In genomic region chr4:117013596-117013995, GRCm38 (mm10) we compare ENCODE assay signal across 27 mouse cellular contexts.
"Had no signal": no experiment of that assay in that cellular context is flagged by ENCODE, and none has a peak within 500 bp of the region (broad histone marks: within the 10 kb centered on the region; RNA-seq: fewer than 3 reads in every experiment).

No protein-coding gene starts in this region.

- H3K9ac ChIP-seq: heart, embryonic 12.5 days; hindbrain, embryonic 13.5 days; hindbrain, embryonic 15.5 days; intestine, embryonic 15.5 days; kidney, embryonic 15.5 days; limb, embryonic 13.5 days; limb, embryonic 15.5 days; liver, embryonic 12.5 days; liver, embryonic 14.5 days had no signal

- H3K4me2 ChIP-seq: heart, embryonic 12.5 days; hindbrain, embryonic 13.5 days; hindbrain, embryonic 15.5 days; intestine, embryonic 15.5 days; kidney, embryonic 15.5 days; limb, embryonic 13.5 days; limb, embryonic 15.5 days; liver, embryonic 12.5 days had no signal

- H3K27ac ChIP-seq: gastrocnemius, adult 2 months; heart, embryonic 10.5 days; hindbrain, embryonic 10.5 days; hindbrain, embryonic 13.5 days; hindbrain, embryonic 15.5 days; intestine, embryonic 15.5 days; kidney, embryonic 15.5 days; kidney, postnatal 0 days; limb, embryonic 13.5 days; limb, embryonic 15.5 days; liver, embryonic 12.5 days; liver, embryonic 14.5 days had no signal

- H3K4me3 ChIP-seq: gastrocnemius, adult 2 months; heart, embryonic 10.5 days; heart, embryonic 12.5 days; hindbrain, embryonic 10.5 days; hindbrain, embryonic 13.5 days; hindbrain, embryonic 15.5 days; intestine, embryonic 15.5 days; kidney, embryonic 15.5 days; limb, embryonic 13.5 days; limb, embryonic 15.5 days; liver, embryonic 12.5 days had no signal

- DNase-seq: gastrocnemius, adult 2 months; gastrocnemius, postnatal 10 days; gastrocnemius, postnatal 25 days; heart, adult 18-20 months; heart, postnatal 10 days; heart, postnatal 4 days; kidney, adult 2 months; kidney, adult 9 months; kidney, postnatal 14 days; kidney, postnatal 36 days; layer of hippocampus, adult 9-11 months; layer of hippocampus, postnatal 36 days; left cerebral cortex, postnatal 4 days had no signal

- H3K4me1 ChIP-seq: heart, embryonic 10.5 days; heart, embryonic 12.5 days; hindbrain, embryonic 10.5 days; hindbrain, embryonic 13.5 days; hindbrain, embryonic 15.5 days; intestine, embryonic 15.5 days; kidney, embryonic 15.5 days; limb, embryonic 13.5 days; limb, embryonic 15.5 days had no signal

- ATAC-seq: inflammation-experienced regulatory T-cells, adult 6 months; intestine, embryonic 15.5 days; intestine, postnatal 0 days; liver, embryonic 12.5 days had no signal

- H3K36me3 ChIP-seq: heart, embryonic 10.5 days; heart, embryonic 12.5 days; hindbrain, embryonic 10.5 days; hindbrain, embryonic 13.5 days; hindbrain, embryonic 15.5 days; intestine, embryonic 15.5 days; kidney, embryonic 15.5 days; limb, embryonic 13.5 days; limb, embryonic 15.5 days; liver, embryonic 12.5 days had no signal

- H3K9me3 ChIP-seq: heart, embryonic 10.5 days; heart, embryonic 12.5 days; hindbrain, embryonic 10.5 days; hindbrain, embryonic 13.5 days; hindbrain, embryonic 15.5 days; intestine, embryonic 15.5 days; kidney, embryonic 15.5 days; limb, embryonic 13.5 days; limb, embryonic 15.5 days; liver, embryonic 12.5 days had no signal

- H3K27me3 ChIP-seq: heart, embryonic 12.5 days; hindbrain, embryonic 13.5 days; hindbrain, embryonic 15.5 days; intestine, embryonic 15.5 days; kidney, embryonic 15.5 days; limb, embryonic 13.5 days; limb, embryonic 15.5 days had no signal
